Mouse (Mus musculus): ENCODE data around the gene Morc3. TPM values are rescaled to one million over a fixed set of nuclear protein-coding genes. Genes with fewer than 3 reads are reported as not detected.
A peak's percentile ranks its signal among the peaks of the same experiment; 100 is the strongest.

Morc3 gene
- 59.5 and 86.0 TPM in 2 replicates for total RNA-seq (2014; fragmentation: Nextera tagmentation)
- total RNA-seq (2017) = 137 and 163 TPM in 2 replicates

- ATAC-seq (replicated peaks; ENCODE audit: low FRiP score, low TSS enrichment, poor library complexity, severe bottlenecking) = peak; percentile 94
Observed at GRCm38 (mm10) chr16:93831627-93832395, at the start of gene Morc3. TSS of gene Morc3 (plus strand) at chr16:93832121.

DNA sequence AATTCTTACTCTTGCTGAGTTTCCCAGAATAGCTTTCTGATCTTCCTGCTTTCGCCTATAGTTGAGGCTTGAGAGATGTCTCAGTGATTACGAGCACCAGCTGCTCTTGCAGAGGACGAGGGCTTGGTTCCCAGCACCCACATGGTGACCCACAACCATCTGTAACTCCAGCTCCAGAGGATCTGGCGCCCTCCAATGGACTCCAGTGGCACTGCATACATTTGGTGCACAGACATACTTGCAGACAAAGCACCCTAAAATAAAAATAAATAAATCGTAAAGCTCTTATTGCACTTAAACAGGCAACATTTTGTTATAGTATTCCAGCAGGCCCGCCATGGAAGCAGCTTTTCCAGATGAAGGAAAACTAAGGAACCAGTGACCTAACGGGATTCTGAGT is 47.7 kb upstream of the Morc3 start:
- ATAC-seq (replicated peaks; ENCODE audit: low FRiP score, low TSS enrichment, poor library complexity, severe bottlenecking) = no peak

GRCm38 (mm10) chr16:93785805-93786204 is 46.1 kb upstream of the Morc3 start:
- peak; percentile 81 for ATAC-seq (replicated peaks; ENCODE audit: low FRiP score, low TSS enrichment, poor library complexity, severe bottlenecking)

- ATAC-seq (replicated peaks; ENCODE audit: low FRiP score, low TSS enrichment, poor library complexity, severe bottlenecking) = 0 out of 2 replicates have a peak, but pooled peaks have one; percentile 16
Observed at GRCm38 (mm10) chr16:93788388-93788787, 43.5 kb upstream of the Morc3 start.

DNA sequence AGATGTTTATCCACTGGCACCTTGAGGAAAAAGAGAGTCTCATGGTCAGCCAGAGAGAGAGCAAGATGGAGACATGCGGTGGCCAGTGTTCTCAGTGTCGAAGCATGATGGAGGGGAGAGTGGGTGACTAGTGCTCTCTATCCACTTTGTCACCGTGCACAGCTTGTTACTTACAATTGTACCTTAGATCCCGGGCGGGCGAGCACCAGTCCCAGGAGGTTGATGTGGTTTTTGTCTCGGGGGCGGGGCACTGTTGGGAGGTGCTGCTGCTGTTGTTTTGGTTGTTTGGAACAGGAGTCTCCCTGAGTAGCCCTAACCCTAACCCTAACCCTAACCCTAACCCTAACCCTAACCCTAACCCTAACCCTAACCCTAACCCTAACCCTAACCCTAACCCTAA is 43.0 kb upstream of the Morc3 start:
- no peak for ATAC-seq (replicated peaks; ENCODE audit: low FRiP score, low TSS enrichment, poor library complexity, severe bottlenecking)

DNA sequence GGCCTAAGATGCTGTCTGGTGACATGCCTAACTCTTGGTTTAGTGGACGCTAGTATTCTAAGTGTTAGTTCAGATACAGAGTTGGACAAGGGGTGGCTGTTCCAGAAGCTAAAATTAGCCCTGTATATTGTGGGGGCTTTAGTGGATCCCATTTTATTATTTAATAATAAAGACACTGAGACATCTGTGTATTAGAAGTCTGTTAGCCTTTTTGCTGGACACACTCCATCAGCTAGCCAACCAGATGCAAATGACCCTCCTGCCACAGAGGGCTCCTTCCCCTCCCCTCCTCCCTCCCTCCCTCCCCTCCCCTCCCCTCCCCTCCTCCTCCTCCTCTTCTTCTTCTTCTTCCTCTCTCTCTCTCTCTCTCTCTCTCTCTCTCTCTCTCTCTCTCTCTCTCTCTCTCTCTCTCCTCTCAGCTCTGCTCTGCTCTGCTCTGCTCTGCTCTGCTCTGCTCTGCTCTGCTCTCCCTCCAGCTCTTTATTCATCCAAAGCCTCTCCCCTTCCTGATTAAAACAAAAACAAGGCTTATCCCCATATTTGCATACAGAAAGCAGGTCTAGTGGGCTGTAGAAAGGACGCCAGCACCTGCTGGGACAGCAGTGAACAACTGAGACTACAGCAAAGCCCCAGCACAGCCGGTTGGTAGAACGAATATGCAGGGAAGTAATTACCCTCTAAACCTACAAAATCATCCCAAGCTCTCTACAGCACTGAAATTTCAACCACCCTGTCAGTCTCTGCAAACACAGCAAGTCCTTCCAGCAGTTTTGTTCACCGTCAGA is 41.8 kb upstream of the Morc3 start:
- ATAC-seq (replicated peaks; ENCODE audit: low FRiP score, low TSS enrichment, poor library complexity, severe bottlenecking) = no peak

DNA sequence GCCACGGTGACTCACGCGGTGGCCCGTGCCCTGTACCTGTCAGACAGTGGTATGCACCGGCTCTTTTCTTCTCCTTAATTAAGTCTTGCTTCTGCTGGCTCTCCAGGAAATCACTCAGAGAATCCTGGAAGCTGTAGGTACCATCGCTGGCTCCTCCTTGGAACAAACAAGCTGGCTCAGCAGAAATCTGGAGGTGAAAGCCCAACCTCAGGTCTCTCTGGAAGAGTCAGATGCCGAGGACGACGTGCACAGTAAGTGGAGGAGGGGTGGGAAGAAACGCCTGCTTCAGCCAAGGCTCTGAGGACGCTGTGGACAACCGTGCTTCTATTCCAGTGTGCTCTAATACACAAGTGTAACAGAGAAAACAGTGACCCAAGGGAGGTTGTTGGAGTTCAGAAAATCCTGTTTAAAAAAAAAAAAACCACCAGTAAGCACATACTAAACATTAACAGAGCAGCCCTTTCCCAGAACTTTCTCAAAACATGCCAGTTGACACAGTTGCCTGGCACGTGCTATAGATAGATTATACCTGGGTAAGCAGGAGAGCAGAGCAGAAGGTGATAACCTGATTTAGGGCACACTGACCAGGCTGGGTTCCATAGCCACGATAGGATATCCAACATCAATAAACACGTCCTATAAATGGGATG is 38.8 kb upstream of the Morc3 start:
- ATAC-seq (replicated peaks; ENCODE audit: low FRiP score, low TSS enrichment, poor library complexity, severe bottlenecking) = no peak

GRCm38 (mm10) chr16:93794845-93795244 is 37.1 kb upstream of the Morc3 start:
- no peak for ATAC-seq (replicated peaks; ENCODE audit: low FRiP score, low TSS enrichment, poor library complexity, severe bottlenecking)

GRCm38 (mm10) chr16:93795391-93795790 is 36.5 kb upstream of the Morc3 start:
- ATAC-seq (replicated peaks; ENCODE audit: low FRiP score, low TSS enrichment, poor library complexity, severe bottlenecking) = no peak

- no peak for ATAC-seq (replicated peaks; ENCODE audit: low FRiP score, low TSS enrichment, poor library complexity, severe bottlenecking)
Observed at GRCm38 (mm10) chr16:93797021-93797840, 34.7 kb upstream of the Morc3 start.

- ATAC-seq (replicated peaks; ENCODE audit: low FRiP score, low TSS enrichment, poor library complexity, severe bottlenecking) = no peak
Observed at GRCm38 (mm10) chr16:93797841-93798492, 34.0 kb upstream of the Morc3 start.

DNA sequence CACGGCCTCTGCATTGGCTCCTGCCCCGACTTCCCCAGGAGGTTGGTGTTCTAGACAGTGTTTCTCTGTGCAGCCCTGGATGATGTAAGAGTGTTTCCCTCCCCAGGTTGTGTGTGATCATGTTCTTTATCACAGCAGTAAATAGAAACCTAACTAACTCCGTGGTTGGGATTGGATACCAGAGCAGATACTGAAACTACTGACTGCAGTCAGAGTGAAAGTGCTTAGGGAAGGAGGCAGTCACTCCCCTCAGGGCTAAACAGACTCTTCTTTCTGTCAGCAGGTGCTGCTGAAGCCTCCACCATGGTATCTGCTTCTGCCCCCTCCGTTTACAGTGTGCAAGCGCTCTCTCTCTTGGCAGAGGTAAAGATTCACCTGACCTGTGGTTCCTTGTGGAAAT is 33.3 kb upstream of the Morc3 start:
- ATAC-seq (replicated peaks; ENCODE audit: low FRiP score, low TSS enrichment, poor library complexity, severe bottlenecking) = no peak

DNA sequence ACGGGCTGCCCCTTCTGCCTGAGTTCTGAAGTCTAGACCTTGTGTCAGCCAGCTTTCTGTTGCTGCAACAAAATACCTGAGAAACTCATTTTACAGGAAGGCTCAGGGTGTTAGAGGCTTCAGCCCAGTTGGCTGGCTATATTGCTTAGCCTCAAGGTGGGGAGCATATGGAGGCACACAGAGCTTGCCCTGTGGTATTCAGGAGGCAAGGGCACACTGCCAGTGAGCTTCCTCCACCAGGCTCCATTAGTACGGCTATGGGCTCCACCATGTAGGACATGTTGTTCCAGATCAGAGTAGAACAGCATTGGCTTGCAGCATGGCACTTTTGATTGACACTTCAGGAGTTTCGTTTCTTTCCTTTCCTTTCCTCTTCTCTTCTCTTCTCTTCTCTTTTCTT is 32.9 kb upstream of the Morc3 start:
- no peak for ATAC-seq (replicated peaks; ENCODE audit: low FRiP score, low TSS enrichment, poor library complexity, severe bottlenecking)

DNA sequence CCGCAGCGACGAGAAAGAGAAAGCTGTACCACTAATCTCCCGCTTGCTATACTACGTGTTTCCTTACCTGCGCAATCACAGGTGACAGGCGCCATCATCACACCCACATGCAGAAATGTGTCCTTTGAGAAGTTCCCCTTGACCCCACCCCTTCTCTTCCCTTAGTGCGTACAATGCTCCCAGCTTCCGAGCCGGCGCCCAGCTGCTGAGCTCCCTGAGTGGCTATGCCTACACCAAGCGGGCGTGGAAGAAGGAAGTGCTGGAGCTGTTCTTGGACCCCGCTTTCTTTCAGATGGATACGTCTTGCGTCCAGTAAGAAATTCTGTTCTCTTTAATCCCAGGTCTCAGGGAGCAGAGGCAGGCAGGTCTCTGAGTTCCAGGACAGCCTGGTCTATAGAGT is 32.0 kb upstream of the Morc3 start:
- ATAC-seq (replicated peaks; ENCODE audit: low FRiP score, low TSS enrichment, poor library complexity, severe bottlenecking) = no peak

DNA sequence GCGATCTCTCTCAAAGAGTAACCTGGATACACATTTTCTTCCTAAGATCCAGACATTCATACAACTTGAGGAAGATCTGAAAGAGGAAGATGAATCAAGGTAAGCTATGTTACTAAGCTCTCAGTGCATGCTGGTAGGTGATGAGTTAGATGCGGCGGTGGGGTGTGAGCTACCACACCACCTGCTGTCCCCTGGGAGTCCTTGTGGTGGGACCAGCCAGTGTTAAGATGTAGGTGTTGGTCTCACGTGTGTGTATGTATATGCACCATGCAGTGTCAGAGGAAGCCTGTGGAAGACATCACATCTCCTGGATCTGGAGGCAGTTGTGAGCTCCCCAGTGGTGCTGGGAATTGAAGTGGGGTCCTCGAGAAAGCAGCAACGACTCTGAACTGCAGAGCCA is 24.8 kb upstream of the Morc3 start:
- no peak for ATAC-seq (replicated peaks; ENCODE audit: low FRiP score, low TSS enrichment, poor library complexity, severe bottlenecking)

DNA sequence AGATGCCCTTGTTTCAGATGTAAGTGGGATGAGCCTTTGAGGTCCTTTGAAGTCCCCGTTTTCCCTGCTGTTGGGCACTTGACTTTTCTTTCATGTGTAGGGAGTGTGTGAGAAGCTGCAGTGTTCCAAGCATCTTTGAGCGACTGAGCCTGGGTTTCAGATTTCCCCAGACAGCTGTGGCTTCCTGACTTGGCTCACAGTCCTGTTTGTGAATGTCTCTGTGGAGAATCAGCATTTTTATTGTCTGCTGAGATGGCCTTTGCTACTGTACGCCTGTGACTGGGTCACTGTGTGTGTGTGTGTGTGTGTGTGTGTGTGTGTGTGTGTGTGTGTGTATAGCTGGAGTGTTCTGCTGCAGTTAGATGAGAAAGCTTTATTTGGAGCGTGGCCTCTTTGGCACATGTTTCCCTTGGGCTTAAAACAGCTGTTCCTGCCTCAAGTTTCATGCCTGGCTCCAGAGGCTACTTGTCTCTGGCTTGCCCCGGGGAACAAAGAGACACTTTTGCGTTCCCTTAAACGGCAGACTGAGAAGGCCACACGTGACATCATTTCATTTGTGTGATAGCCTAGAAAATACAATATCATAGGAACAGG is 23.9 kb upstream of the Morc3 start:
- ATAC-seq (replicated peaks; ENCODE audit: low FRiP score, low TSS enrichment, poor library complexity, severe bottlenecking) = no peak

GRCm38 (mm10) chr16:93815856-93816736 is 15.8 kb upstream of the Morc3 start:
- peak; percentile 60 for ATAC-seq (replicated peaks; ENCODE audit: low FRiP score, low TSS enrichment, poor library complexity, severe bottlenecking)

DNA sequence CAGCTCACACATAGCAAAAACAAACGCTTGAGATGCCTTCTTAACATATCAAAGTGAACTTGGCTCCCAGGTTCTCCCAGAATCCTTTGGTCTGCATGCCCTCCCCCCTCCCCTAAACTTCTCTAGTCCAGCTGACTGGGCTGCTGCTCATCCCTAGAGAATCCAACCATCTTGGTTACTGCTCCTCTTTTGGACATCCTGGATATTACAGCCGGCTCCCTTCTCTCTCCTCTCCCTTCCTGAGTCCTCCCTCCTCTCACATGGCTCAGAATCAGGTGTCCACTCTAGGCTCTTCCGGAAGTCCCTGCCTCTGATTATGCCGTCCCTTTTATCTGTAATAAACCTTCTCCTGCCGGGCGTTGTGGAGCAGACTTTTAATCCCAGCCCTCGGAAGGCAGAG is 15.1 kb upstream of the Morc3 start:
- ATAC-seq (replicated peaks; ENCODE audit: low FRiP score, low TSS enrichment, poor library complexity, severe bottlenecking) = no peak
